Mouse (Mus musculus): ENCODE data around the gene 2610507B11Rik.

Gene 2610507B11Rik

DNA sequence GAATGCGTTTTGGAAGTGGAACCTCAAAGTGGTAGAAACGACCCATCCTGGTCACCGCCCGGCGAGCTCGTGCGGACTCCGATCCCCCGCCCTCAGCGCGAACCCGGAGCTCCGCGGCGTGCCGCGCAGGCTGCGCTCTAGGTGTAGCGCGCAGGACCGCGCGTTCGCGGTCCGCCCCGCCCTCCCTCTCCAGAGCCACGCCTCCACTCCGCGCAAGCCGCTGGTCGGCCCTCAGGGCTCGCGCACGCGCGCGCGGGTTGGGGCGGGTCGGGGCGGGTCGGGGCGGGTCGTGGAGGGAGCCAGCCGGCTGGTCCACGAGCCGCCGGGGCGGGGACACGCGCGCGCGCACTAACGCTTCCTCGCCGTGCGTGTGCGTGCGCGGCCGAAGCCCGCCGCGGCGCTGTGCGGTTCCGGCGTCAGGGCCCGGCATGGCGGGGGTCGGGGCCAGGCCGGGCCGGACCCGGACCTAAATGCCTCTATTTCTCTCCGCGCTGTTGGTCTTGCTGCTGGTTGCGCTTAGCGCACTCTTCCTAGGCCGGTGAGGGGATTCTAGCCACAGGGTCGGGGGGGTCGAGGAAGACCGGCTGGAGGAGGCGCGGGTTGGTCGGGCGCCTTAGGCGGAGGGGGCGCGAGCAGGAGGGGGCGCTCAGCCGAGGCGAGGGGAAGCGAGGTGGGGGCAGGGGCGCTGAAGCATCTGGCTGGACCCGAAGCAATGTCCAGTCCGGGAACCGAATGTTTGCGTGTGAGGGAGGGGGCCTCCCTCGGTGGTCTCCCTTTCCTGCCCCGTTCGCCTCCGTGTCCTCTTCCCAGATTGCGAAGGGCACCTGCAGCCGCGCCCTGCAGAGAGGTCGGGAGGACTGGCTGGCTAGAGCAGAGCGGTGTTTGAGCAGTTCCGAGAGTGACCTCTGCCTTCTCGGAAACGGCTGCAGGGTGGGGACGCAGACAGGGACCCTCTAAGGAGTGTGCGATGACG, at the start of gene 2610507B11Rik:
TSS of gene 2610507B11Rik (plus strand) at position 373 of the 973 bp plus-strand sequence.
- peak; percentile 97 for DNase-seq (ENCODE audit: low read depth, low spot score)

DNA sequence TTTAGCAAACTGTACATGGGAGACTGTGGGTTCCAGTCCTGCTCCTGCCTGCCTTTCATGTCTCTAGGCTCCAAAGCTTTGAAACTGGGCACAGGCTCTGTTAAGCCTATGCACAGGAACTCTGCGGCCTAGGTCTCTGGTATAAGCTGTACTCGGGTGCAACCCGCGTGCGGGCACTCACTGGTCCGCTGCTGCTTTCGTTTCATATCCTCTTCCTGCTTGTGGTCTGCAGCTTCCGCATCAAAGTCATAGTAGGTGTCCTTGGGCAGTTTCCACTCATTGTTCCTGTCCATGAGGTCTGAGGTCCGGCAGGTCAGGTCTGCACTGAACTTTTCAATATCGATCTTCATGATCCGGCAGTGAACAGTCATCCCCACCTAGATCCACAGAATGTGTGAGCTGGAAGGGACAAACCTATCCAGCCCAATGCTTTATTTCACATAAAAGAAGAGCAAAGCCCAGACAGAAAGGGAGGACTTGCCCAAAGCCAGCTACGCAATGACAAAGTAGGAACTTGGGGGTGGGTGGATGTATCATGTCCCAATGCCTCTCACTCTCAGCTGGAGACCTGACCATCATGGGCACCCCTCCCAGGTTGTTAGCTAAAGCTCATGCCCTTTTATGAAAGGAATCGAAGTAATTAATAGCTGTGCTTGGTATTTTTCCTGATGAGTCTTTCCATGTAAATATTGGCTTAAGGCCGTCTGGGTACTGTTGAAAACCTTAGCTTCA, 48.3 kb upstream of the 2610507B11Rik start:
- no peak for DNase-seq (ENCODE audit: low read depth, low spot score)

DNA sequence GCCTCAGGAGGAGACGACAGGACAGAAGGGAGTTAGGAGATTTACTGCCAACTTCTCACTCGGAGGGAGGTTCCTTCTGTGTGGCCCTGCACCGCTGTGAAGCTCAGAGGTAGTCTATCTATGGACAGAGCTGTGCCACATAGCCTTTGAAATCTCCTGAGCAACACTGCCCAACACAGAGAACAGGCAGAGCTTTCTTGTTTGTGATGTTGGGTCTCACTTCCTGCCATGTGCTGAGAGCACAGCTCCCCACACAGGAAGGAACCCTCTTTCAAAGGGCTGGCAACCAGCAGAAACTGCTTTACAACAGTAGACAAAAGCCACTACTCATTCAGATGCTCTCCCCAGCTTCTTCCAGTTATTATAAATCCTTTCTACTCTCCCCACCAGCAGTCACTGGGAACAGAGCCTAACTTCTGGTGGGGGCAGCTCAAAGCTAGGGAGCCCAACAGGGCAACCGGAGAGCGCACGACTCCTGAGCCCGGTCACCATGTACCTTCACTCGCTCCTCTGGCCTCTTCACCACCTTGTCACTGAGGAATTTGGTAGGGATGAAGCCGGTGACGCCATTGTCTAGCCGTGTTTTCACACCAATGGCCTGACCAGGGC, 45.7 kb upstream of the 2610507B11Rik start:
- no peak for DNase-seq (ENCODE audit: low read depth, low spot score)

DNA sequence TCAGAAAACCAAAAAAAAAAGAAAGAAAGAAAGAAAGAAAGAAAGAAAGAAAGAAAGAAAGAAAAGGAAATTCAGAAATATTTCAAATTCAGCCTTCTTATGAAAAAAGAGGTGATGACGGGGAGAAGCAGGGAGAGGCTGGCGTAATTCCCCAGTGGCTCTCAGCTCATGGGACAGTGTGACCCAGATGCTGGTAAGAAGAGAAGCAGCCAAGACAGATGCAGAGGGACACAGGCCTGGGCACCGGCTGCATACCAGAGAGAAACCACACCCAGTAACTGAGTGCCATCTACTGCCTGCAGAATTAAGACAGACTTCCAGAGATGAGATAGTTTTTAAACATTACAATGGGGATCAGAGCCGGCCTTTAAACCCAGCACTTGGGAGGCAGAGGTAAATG, 38.0 kb upstream of the 2610507B11Rik start:
- no peak for DNase-seq (ENCODE audit: low read depth, low spot score)

DNA sequence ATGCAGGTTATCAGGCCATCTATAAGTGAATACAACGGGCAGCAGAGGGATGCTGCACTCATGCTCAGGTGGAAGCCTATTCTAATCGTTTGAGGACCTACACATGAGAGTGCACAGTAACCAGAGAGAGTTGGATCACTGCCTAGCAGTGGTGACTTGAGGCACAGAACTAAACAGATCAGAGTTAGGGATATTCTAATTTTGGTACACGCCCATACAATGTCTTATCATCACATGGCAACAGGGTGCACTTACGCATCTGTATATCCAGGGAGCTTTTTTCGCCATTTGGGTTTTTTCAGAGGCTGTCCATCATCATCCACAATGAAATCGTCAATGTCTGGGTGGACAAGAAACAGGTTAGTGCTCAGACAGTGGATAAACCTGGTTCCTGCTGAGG, 30.0 kb upstream of the 2610507B11Rik start:
- no peak for DNase-seq (ENCODE audit: low read depth, low spot score)

DNA sequence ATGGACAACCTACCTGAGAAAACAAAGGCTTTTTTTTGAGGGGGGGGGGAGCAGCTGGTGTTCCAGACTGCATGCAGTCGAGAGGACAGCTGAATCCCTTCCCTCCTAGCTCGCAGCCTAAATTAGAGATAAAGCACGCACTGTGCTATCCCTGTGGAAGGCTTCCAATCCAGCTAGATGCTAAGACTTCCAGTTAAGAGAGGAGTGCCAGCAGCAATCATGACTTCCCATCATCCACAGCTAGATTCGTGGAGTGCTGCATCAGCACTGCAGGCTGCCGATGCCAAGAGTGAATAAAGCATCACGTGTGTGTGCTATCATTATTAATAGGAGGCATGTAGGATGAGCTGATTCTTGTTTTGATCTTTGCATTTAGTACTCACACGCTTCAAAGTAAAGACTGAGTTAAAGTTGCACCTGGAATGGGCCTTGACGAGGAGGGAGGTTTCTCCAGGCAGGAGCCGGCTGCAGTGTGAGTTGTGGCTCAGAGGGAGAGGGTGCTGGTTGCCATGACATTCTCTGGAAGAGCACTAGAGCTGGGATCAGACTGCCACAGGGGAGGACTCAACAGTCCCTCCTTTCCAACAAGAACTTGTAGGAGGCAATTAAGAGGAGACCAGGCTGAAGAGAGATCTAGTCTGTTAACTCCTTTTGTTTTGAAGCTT, 21.2 kb upstream of the 2610507B11Rik start:
- DNase-seq (ENCODE audit: low read depth, low spot score) = no peak

DNA sequence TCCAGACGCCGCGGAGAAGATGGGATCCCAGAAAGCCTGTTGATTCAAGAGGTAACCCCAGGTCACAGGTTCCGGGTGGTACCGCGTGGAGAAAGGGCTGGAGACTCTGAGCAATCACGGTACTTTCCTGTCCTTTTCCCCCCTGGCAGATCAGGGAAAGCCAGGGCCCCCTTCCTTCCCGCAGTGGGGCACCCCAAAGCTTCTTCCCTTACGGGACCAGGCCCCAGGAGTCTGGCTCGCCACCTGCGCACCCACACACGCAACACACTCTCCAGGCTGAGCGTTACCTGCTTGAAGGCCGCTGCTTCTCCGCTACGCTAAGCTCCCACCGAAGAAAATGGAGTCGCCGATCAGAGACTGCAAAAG, 16.3 kb upstream of the 2610507B11Rik start:
- no peak for DNase-seq (ENCODE audit: low read depth, low spot score)

DNA sequence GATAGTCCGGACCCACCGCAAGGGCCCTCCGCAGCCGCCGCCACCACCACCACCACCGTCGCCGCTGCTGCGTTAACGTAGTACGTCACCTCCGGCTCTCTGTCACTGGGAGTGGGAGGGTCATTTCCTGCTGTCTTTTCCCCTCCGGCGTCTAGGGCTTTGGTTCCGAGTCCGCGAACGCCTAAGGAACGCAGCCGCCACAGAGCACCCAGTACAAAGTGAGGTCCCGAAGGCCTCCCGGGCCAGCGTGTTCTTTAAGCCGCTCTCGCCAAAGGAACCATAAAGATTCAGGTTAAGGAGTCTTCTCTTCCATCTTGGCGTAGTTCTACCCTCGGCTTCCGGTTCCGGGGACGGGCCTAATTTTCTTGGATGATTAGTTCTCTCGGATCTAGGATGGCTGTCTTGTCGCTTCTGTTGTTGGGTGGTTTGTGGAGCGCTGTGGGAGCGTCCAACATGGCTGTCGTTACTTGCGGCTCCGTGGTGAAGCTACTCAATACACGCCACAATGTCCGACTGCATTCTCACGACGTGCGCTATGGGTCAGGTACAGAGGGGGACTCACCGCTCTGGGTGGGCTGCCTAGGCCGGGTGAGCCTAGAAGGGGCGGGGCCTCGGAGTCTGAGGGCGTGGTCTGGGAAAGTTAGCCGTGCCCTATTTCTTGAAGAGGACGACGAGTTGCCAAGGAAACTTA, 15.8 kb upstream of the 2610507B11Rik start, which contains the start of the genes Sdf2 and Supt6:
TSS of gene Sdf2 (plus strand) at position 120 of the 691 bp plus-strand sequence.
TSS of gene Supt6 (minus strand) at position 361 of the 691 bp plus-strand sequence.
- peak; percentile 97 for DNase-seq (ENCODE audit: low read depth, low spot score)

DNA sequence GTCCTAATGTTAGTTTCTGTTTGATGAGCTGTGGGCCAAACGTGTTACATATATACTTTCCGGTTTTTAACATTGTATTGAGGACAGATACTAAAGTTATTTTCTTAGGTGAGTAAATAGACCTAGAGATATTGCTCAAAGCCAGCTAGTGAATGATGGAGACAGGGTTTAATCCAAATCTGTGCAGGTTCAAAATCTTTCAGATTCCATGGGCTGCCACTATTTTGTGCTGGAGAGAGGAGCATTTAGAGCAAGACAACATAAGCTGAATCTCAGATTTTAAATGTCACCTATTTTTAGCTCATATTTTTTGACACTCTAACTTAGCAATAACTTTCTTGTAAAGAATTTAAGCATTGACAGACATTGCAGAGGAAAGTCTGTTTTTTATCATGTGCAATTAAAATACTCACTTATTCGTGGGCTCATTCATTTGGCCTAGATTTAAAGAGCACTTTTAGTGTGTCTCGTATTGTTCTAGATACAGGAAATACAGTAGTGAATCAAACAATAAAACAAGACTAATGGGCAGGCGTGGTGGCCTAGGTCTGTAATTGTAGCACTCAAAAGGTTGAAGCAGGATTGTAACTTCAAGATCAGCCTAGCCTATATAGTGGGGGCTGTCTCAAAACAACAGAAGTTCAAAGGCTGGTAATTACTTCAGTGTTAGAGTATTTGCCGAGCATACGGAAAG, 15.1 kb upstream of the 2610507B11Rik start:
- peak; percentile 53 for DNase-seq (ENCODE audit: low read depth, low spot score)

DNA sequence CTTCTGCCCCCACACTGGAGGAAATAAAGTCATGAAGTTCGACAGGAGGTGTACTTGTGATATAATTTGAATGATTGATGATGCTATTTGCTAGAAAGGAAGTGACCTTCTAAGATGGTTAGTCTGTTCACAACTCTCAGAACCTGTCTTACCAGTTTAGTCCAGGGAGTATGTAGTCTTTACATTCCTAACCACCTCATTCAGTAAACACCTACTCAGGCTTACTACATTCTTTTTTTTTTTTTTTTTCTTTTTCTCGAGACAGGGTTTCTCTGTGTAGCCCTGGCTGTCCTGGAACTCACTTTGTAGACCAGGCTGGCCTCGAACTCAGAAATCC, 14.6 kb upstream of the 2610507B11Rik start:
- DNase-seq (ENCODE audit: low read depth, low spot score) = no peak

DNA sequence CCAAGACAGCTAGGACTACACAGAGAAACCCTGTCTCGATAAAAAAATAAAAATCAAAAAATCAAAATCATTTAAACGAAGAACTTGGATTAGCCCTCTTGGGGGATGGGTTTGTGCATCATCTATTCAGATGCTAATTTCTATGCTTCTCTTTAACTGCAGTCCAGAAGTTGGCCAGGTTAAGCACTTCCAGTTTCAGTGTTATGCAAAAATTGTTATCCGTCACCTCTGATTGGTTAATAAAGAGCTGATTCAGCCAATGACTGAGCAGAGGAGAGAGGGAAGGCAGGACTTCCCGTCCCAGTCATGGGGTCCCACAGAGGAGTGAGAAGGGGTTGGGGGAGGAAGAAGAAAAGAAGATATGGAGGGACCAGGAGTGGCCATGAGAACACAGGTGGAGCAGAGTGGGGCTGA, 13.8 kb upstream of the 2610507B11Rik start:
- DNase-seq (ENCODE audit: low read depth, low spot score) = peak; percentile 90

DNA sequence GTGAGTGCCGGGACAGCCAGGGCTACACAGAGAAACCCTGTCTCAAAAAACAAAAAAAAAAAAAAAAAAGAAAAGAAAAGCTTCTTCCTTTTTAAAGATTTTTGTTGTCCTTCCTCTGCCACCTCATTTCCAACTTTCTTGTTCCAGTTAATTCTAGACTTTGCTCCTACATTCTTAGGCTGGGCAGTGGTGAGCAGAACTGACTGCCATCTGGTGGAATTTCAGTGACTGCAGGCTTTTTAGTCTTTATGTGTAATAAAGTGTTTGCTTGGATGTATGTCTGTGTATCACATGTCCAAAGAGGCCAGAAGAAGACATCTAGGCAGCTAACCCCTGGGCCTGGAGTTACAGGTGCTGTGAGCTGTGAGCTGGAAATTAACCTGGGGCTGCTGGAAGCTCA, 4.9 kb upstream of the 2610507B11Rik start:
- no peak for DNase-seq (ENCODE audit: low read depth, low spot score)

DNA sequence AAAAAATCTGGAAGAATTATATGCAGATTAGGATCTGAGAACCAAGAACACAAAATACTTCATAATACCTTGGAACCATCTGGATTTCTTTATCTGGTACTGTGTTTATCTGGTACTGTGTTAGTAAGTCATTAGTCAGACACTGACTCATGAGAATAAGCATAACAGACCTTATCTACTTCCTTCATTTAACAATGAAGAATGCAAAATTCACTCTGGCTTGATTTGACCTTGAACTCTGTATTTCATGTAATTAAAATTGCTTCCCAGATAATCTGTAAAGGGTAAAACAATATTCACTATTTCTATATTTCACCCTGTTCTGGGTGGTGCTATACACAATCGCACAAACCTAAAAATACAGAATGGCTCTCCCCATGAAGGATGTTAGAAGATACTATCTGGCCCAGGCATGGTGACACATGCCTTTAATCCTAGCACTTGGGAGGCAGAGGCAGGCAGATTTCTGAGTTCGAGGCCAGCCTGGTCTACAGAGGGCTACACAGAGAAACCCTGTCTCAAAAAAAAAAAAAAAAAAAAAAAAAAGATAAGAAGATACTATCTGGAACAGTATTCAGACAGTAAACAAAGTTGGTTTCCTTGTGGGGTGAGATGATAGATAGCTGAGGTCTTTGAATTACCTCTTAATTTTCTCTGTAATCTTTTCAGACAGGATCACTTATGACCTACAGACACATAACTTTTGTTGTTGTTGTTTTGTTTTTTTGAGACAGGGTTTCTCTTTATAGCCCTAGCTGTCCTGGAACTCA, 878 bp upstream of the 2610507B11Rik start:
- DNase-seq (ENCODE audit: low read depth, low spot score) = no peak

DNA sequence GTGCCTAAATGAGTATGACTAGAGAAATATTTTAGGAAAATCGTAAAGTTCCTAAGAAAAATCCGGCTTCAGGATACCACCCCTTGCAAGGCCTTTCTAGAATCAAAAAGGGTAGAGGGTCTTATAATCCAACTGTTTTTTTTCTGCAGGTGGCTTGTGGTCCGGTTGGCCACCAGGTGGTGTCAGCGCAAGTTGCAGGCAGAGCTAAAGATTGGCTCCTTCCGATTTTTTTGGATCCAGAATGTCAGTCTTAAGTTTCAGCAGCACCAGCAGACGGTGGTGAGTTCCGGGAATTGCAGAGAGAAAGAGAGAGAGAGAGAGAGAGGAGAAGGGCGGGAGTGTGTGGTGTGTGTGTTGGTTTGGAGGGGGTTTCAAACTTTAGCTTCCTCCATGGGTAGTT, 998 bp downstream of the 2610507B11Rik start:
- peak; percentile 77 for DNase-seq (ENCODE audit: low read depth, low spot score)

DNA sequence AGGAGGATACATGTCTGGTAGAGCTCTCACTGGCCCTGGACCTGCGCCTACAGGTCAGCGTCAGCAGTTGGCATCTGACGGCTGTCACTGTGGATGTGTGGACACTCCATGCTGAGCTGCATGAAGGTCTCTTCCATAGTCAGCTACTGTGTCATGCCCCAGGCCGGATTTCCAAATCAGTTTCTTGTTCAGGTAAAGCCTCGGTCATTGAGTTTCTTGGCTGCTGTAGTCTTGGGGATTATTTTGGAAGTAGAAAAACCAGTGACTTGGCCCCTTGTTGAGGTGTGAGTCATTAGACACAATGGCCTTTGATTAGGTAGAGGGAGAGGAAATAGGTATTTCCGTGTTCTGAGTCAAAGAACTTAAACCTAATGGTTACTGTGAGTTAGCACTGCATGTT, 4.0 kb downstream of the 2610507B11Rik start:
- DNase-seq (ENCODE audit: low read depth, low spot score) = no peak

DNA sequence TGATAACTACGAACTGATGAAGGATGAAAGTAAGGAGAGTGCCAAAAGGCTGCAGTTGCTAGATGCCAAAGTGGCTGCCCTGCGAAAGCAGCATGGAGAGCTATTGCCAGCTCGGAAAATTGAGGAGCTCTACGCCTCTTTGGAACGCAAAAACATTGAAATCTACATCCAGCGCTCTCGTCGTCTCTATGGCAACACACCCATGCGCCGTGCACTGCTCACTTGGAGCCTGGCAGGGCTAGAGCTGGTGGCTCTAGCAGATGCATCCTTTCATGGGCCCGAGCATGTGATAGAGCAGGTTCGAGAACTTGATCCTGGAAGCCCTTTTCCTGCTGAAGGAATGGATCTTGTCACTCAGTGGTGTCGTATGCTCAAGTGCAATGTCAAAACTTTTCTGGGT, 10.4 kb downstream of the 2610507B11Rik start:
- DNase-seq (ENCODE audit: low read depth, low spot score) = no peak

DNA sequence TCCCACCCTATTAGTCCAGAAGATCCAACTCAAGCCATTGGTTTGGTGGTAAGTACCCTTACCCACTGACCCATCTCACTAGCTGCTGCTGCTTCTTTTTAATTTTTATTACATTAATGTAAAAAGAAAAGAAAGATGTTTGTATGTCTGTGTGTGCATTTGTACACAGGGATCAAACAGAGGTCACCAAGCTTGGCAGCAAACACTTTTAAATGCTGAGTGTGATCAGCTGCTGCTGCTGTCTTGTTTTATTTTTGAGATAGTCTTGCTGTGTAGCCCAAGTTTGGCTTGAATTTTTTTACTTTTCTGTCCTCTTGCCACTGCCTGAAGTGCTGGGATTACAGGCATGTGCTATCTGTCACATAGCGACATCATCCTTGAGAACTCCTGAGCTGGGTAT, 14.0 kb downstream of the 2610507B11Rik start:
- no peak for DNase-seq (ENCODE audit: low read depth, low spot score)

DNA sequence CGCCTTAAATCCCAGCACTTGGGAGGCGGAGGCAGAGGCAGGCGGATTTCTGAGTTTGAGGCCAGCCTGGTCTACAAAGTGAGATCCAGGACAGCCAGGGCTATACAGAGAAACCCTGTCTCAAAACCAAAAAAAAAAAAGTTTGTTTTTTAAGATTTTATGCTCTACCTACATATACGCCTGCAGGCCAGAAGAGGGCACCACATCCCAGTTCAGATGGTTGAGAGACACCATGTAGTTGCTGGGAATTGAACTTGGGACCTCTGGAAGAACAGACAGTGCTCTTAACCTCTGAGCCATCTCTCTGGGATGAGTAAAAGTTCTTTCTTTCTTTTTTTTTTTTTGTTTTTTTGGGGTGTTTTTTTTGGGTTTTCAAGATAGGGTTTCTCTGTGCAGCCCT, 14.6 kb downstream of the 2610507B11Rik start:
- DNase-seq (ENCODE audit: low read depth, low spot score) = peak; percentile 47

DNA sequence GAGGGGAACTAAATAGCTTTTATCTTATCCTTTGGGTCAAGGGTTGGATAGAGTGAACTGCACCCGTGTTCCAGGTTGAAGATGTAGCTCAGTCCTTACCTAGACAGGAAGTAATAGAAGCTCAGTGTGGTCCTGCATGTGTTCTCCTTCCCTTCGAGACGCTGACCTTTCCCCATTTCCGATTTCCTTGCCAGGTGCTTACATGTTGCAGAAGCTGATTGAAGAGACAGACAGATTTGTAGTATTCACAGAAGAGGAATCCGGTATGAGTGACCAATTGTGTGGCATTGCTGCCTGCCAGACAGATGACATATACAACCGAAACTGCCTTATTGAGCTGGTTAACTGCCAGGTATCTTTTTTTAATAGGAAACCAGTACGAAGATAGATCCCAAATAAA, 17.3 kb downstream of the 2610507B11Rik start:
- no peak for DNase-seq (ENCODE audit: low read depth, low spot score)

DNA sequence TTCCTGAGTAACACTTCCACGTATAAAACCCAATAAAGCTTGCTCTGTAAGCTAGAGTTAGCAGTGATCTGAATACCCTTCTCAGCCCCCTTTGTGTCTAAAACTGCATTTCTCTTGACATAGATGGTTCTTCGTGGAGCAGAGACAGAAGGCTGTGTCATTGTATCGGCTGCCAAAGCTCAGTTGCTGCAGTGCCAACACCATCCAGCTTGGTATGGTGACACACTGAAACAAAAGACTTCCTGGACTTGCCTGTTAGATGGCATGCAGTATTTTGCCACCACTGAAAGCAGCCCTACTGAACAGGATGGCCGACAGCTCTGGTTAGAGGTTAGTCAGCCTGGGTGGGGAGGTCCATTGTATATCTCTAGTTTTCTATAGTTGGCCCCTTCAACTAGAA, 18.0 kb downstream of the 2610507B11Rik start:
- no peak for DNase-seq (ENCODE audit: low read depth, low spot score)
